Mouse (Mus musculus): ENCODE data around the gene Rps6. TPM values are rescaled to one million over a fixed set of nuclear protein-coding genes. Genes with fewer than 3 reads are reported as not detected.

Rps6 gene
- total and polyA plus RNA-seq, 3 experiments = 1,648 to 3,142 TPM; not detected in 1

- Histone ChIP-seq H3K27ac (ENCODE audit: control insufficient read depth, low read depth, low read length) (no peak overlapping the region), H3K79me2 (ENCODE audit: control insufficient read depth, insufficient read depth, low read length, poor library complexity) (no peaks in the 10 kb centered on the region; the same call in 1 of the 2 replicates), H3K36me3 (ENCODE audit: control insufficient read depth in 1 of 2, insufficient read depth in 2 of 2, low read length in 2 of 2) (peaks cover 0 to 5% of the 10 kb centered on the region in 2 experiments; a peak in 1 of 4 replicates), H3K9me3 (replicated peaks; ENCODE audit: insufficient read depth, low read length) (no peaks in the 10 kb centered on the region), H3K9ac (ENCODE audit: control insufficient read depth, low read depth, low read length, poor library complexity, severe bottlenecking) (no peak overlapping the region), H3K4me3 (ENCODE audit: control insufficient read depth in 1 of 2, insufficient read depth in 1 of 2, low read depth in 2 of 2, low read length in 2 of 2) (no peak overlapping the region), H3K4me1 (ENCODE audit: control insufficient read depth in 1 of 2, insufficient read depth in 2 of 2, low read length in 2 of 2) (peaks cover 0 to 8% of the 10 kb centered on the region in 2 experiments; a peak in 2 of 4 replicates), H3K27me3 (ENCODE audit: control insufficient read depth in 1 of 2, insufficient read depth in 2 of 2, low read length in 2 of 2) (no peaks in the 10 kb centered on the region; a peak in 1 of 4 replicates)
- no peak for TF ChIP-seq ZC3H11A (IDR thresholded peaks at IDR 0.05; ENCODE audit: low read depth, low read length)
- no peak for TF ChIP-seq MYB (IDR thresholded peaks at IDR 0.05; ENCODE audit: low read depth, low read length)
- TF ChIP-seq CTCF (IDR thresholded peaks at IDR 0.05 in 2 of 3, conservative IDR thresholded peaks at IDR 0.05 in 1 of 3; ENCODE audit: control insufficient read depth in 1 of 3, insufficient read depth in 1 of 3, low read depth in 2 of 3, low read length in 3 of 3, poor library complexity in 1 of 3, severe bottlenecking in 1 of 3) = peak; percentile 2 to 27 (median 20); a peak in 2 of 6 replicates
- TF ChIP-seq POLR2A (IDR thresholded peaks at IDR 0.05; ENCODE audit: control insufficient read depth in 1 of 2, insufficient read depth in 1 of 2, low read depth in 1 of 2, low read length in 2 of 2, poor library complexity in 1 of 2) = no peak
- TF ChIP-seq E2F4 (IDR thresholded peaks at IDR 0.05; ENCODE audit: borderline replicate concordance, low read depth, low read length) = no peak
- peak; percentile 29 for DNase-seq (ENCODE audit: low read depth, low spot score)
Measured at GRCm38 (mm10) chr4:86871988-86872387, 14.8 kb upstream of the Rps6 start.

- DNase-seq (ENCODE audit: low read depth, low spot score) = no peak
- TF ChIP-seq ZNF384 (IDR thresholded peaks at IDR 0.05; ENCODE audit: low read depth, low read length) = peak; percentile 57
- TF ChIP-seq GABPA (IDR thresholded peaks at IDR 0.05; ENCODE audit: low read depth, low read length) = no peak
- Histone ChIP-seq H3K4me3 (ENCODE audit: control insufficient read depth in 1 of 2, insufficient read depth in 1 of 2, low read depth in 2 of 2, low read length in 2 of 2) (no peak overlapping the region), H3K4me1 (ENCODE audit: control insufficient read depth in 1 of 2, insufficient read depth in 2 of 2, low read length in 2 of 2) (peaks cover 0 to 4% of the 10 kb centered on the region in 2 experiments; a peak in 3 of 4 replicates), H3K9me3 (replicated peaks; ENCODE audit: insufficient read depth, low read length) (no peaks in the 10 kb centered on the region), H3K9ac (ENCODE audit: control insufficient read depth, low read depth, low read length, poor library complexity, severe bottlenecking) (no peak overlapping the region), H3K36me3 (ENCODE audit: control insufficient read depth in 1 of 2, insufficient read depth in 2 of 2, low read length in 2 of 2) (no peaks in the 10 kb centered on the region), H3K79me2 (ENCODE audit: control insufficient read depth, insufficient read depth, low read length, poor library complexity) (no peaks in the 10 kb centered on the region), H3K27ac (ENCODE audit: control insufficient read depth, low read depth, low read length) (no peak overlapping the region), H3K27me3 (ENCODE audit: control insufficient read depth in 1 of 2, insufficient read depth in 2 of 2, low read length in 2 of 2) (peaks cover 0 to 2% of the 10 kb centered on the region in 2 experiments; a peak in 1 of 4 replicates)
Measured at GRCm38 (mm10) chr4:86864087-86864486, 6.9 kb upstream of the Rps6 start.

- Histone ChIP-seq H3K27me3 (ENCODE audit: control insufficient read depth in 1 of 2, insufficient read depth in 2 of 2, low read length in 2 of 2) (no peaks in the 10 kb centered on the region), H3K9me3 (replicated peaks; ENCODE audit: insufficient read depth, low read length) (no peaks in the 10 kb centered on the region), H3K27ac (ENCODE audit: control insufficient read depth, low read depth, low read length) (peak overlapping the region; percentile 65), H3K36me3 (ENCODE audit: control insufficient read depth in 1 of 2, insufficient read depth in 2 of 2, low read length in 2 of 2) (peaks cover 11 to 19% of the 10 kb centered on the region in 2 experiments), H3K79me2 (ENCODE audit: control insufficient read depth, insufficient read depth, low read length, poor library complexity) (peaks cover 34% of the 10 kb centered on the region), H3K9ac (ENCODE audit: control insufficient read depth, low read depth, low read length, poor library complexity, severe bottlenecking) (peak overlapping the region; percentile 64), H3K4me1 (ENCODE audit: control insufficient read depth in 1 of 2, insufficient read depth in 2 of 2, low read length in 2 of 2) (peaks cover 0 to 19% of the 10 kb centered on the region in 2 experiments; a peak in 2 of 4 replicates), H3K4me3 (ENCODE audit: control insufficient read depth in 1 of 2, insufficient read depth in 1 of 2, low read depth in 2 of 2, low read length in 2 of 2) (peak overlapping the region; percentile 89 to 92)
- no peak for TF ChIP-seq ZMIZ1 (IDR thresholded peaks at IDR 0.05; ENCODE audit: low read depth, low read length)
- TF ChIP-seq ZNF384 (IDR thresholded peaks at IDR 0.05; ENCODE audit: low read depth, low read length) = no peak
- no peak for TF ChIP-seq BHLHE40 (IDR thresholded peaks at IDR 0.05; ENCODE audit: borderline replicate concordance, low read depth, low read length)
- TF ChIP-seq TAL1 (IDR thresholded peaks at IDR 0.05; ENCODE audit: low read length) = no peak
- no peak for TF ChIP-seq CHD1 (IDR thresholded peaks at IDR 0.05; ENCODE audit: low read depth, low read length)
- TF ChIP-seq GATA1 (IDR thresholded peaks at IDR 0.05; ENCODE audit: low read depth, low read length) = no peak
- TF ChIP-seq MYB (IDR thresholded peaks at IDR 0.05; ENCODE audit: low read depth, low read length) = no peak
- TF ChIP-seq CHD2 (IDR thresholded peaks at IDR 0.05; ENCODE audit: low read length) = no peak
- TF ChIP-seq RCOR1 (IDR thresholded peaks at IDR 0.05; ENCODE audit: low read depth, low read length) = no peak
- TF ChIP-seq MAX (IDR thresholded peaks at IDR 0.05; ENCODE audit: low read length) = no peak
- TF ChIP-seq NRF1 (IDR thresholded peaks at IDR 0.05; ENCODE audit: insufficient read depth, low read depth, low read length, poor library complexity, severe bottlenecking) = no peak
- TF ChIP-seq GABPA (IDR thresholded peaks at IDR 0.05; ENCODE audit: low read depth, low read length) = no peak
- no peak for TF ChIP-seq MYC (IDR thresholded peaks at IDR 0.05; ENCODE audit: low read depth, low read length)
- TF ChIP-seq MAFK (IDR thresholded peaks at IDR 0.05; ENCODE audit: borderline replicate concordance, low read depth, low read length) = no peak
- no peak for TF ChIP-seq E2F4 (IDR thresholded peaks at IDR 0.05; ENCODE audit: borderline replicate concordance, low read depth, low read length)
- DNase-seq (ENCODE audit: low read depth, low spot score) = peak; percentile 19
Measured at GRCm38 (mm10) chr4:86858070-86858440, 843 bp upstream of the Rps6 start.

Data from MEL (cell line).